Mouse (Mus musculus) lung, embryonic 14.5 days (tissue): Measurements from ENCODE around the gene Grm3. TPM values are rescaled to one million over a fixed set of nuclear protein-coding genes. Genes with fewer than 3 reads are reported as not detected.
A peak's percentile ranks its signal among the peaks of the same experiment; 100 is the strongest.

Experiments used
- ATAC-seq: fragments of 200-750 bp; cut with Nextera tagmentation; 2 replicates; pipeline ENCODE4 v1.8.0; 2017; ENCODE audit warnings: mild to moderate bottlenecking, moderate TSS enrichment, moderate library complexity; ENCODE audit not compliant: insufficient read depth
- DNase-seq: peaks from one replicate; pipeline ENCODE4 v3.0.0-alpha.2; 2015
- H3K27ac ChIP-seq: fragments of 300-500 bp; sonication (generic); 2 replicates; pipeline ENCODE4 v1.5.1; 2014; ENCODE audit warnings: low read depth, mild to moderate bottlenecking, moderate library complexity
- H3K27me3 ChIP-seq: fragments of 300-500 bp; sonication (generic); 2 replicates; pipeline ENCODE4 v1.6.1; 2014; ENCODE audit warnings: low read length, control low read depth; ENCODE audit not compliant: insufficient read depth
- H3K36me3 ChIP-seq: fragments of 300-500 bp; sonication (generic); 2 replicates; pipeline ENCODE4 v1.6.1; 2014; ENCODE audit warnings: control low read depth; ENCODE audit not compliant: insufficient read depth
- H3K4me1 ChIP-seq: fragments of 300-500 bp; sonication (generic); 2 replicates; pipeline ENCODE4 v1.6.1; 2014; ENCODE audit warnings: antibody characterized with exemption, control low read depth; ENCODE audit not compliant: insufficient read depth
- H3K4me2 ChIP-seq: fragments of 300-500 bp; sonication (generic); 2 replicates; pipeline ENCODE4 v1.6.1; 2014; ENCODE audit warnings: mild to moderate bottlenecking
- H3K4me3 ChIP-seq: fragments of 300-500 bp; sonication (generic); 2 replicates; pipeline ENCODE4 v1.5.1; 2014; ENCODE audit warnings: low read depth, low read length
- H3K9ac ChIP-seq: fragments of 300-500 bp; sonication (generic); 2 replicates; pipeline ENCODE4 v1.6.1; 2014
- H3K9me3 ChIP-seq: fragments of 300-500 bp; sonication (generic); 2 replicates; pipeline ENCODE4 v1.6.1; 2016; ENCODE audit warnings: low read depth, low read length, control low read depth
- CTCF ChIP-seq: IDR thresholded peaks from 2 replicates; pipeline ENCODE4 v1.5.1; 2016; ENCODE audit warnings: antibody characterized with exemption, low read depth
- WGBS: fragments of 180-500 bp; shearing (Covaris S2); extraction: QIAGEN DNeasy Blood & Tissue Kit; methylation state at CpG from one replicate; pipeline ENCODE4 v1.1.7; 2014; 5-methylcytosine and 5-hydroxymethylcytosine counted together
- polyA plus RNA-seq: library from polyadenylated mRNA; unstranded; fragments of >200 nt; fragmentation: Nextera tagmentation; extraction: Ambion mirVana; gene quantifications from 2 replicates; pipeline ENCODE4 v1.2.1, GENCODE M21; 2014

Gene Grm3
- polyA plus RNA-seq, 1 experiment from 2014 or later = 0.08 TPM

GRCm38 (mm10) chr5:9540822-9541557 lies 184.0 kb downstream of the Grm3 start:
- no peaks in the 10 kb centered on the region for H3K36me3 ChIP-seq
- DNase-seq (peak; percentile 31), ATAC-seq (no peak)
- no peaks in the 10 kb centered on the region for H3K27me3 ChIP-seq
- H3K4me2 ChIP-seq = no peak overlapping the region
- peak; percentile 23; the same call in 1 of the 2 replicates for TF ChIP-seq CTCF
- WGBS = 43% methylated on average over 8 of the region's 8 CpGs
- H3K27ac ChIP-seq = no peak overlapping the region
- H3K4me1 ChIP-seq = no peaks in the 10 kb centered on the region
- no peak overlapping the region for H3K9ac ChIP-seq
- H3K4me3 ChIP-seq = no peak overlapping the region
- no peaks in the 10 kb centered on the region for H3K9me3 ChIP-seq

GRCm38 (mm10) chr5:9525507-9525906 lies 199.5 kb downstream of the Grm3 start:
- no peak for TF ChIP-seq CTCF
- no peak for ATAC-seq
- 83% methylated on average over 4 of the region's 4 CpGs for WGBS

GRCm38 (mm10) chr5:9511027-9511426 lies 213.9 kb downstream of the Grm3 start:
- Histone ChIP-seq H3K27ac (no peak overlapping the region), H3K4me3 (no peak overlapping the region), H3K4me2 (no peak overlapping the region), H3K27me3 (no peaks in the 10 kb centered on the region), H3K9ac (no peak overlapping the region), H3K9me3 (no peaks in the 10 kb centered on the region), H3K36me3 (no peaks in the 10 kb centered on the region), H3K4me1 (no peaks in the 10 kb centered on the region)
- ATAC-seq = no peak
- DNase-seq = no peak
- 94% methylated on average over 1 of the region's 1 CpGs for WGBS
- no peak for TF ChIP-seq CTCF

More at GRCm38 (mm10) chr5:9525507-9525906, 199.5 kb downstream of the Grm3 start:
- Histone ChIP-seq H3K4me2 (no peak overlapping the region), H3K27me3 (no peaks in the 10 kb centered on the region), H3K4me3 (no peak overlapping the region), H3K9ac (no peak overlapping the region), H3K9me3 (no peaks in the 10 kb centered on the region), H3K27ac (no peak overlapping the region), H3K4me1 (no peaks in the 10 kb centered on the region), H3K36me3 (no peaks in the 10 kb centered on the region)
- DNase-seq = no peak

GRCm38 (mm10) chr5:9497235-9497634 lies 227.7 kb downstream of the Grm3 start:
- no peak for ATAC-seq
- Histone ChIP-seq H3K36me3 (no peaks in the 10 kb centered on the region), H3K4me3 (no peak overlapping the region), H3K4me1 (no peaks in the 10 kb centered on the region), H3K4me2 (no peak overlapping the region), H3K27me3 (no peaks in the 10 kb centered on the region), H3K9me3 (no peaks in the 10 kb centered on the region), H3K9ac (no peak overlapping the region), H3K27ac (no peak overlapping the region)
- no peak for TF ChIP-seq CTCF
- 73% methylated on average over 4 of the region's 4 CpGs for WGBS
- no peak for DNase-seq

GRCm38 (mm10) chr5:9495456-9495855 lies 229.5 kb downstream of the Grm3 start:
- 28% methylated on average over 5 of the region's 5 CpGs for WGBS
- Histone ChIP-seq H3K9me3 (no peaks in the 10 kb centered on the region), H3K9ac (no peak overlapping the region), H3K4me1 (no peaks in the 10 kb centered on the region), H3K36me3 (no peaks in the 10 kb centered on the region), H3K4me2 (no peak overlapping the region), H3K27ac (no peak overlapping the region), H3K4me3 (no peak overlapping the region), H3K27me3 (no peaks in the 10 kb centered on the region)
- ATAC-seq (no peak), DNase-seq (no peak)
- no peak for TF ChIP-seq CTCF

GRCm38 (mm10) chr5:9477587-9477986 lies 247.4 kb downstream of the Grm3 start:
- 48% methylated on average over 3 of the region's 3 CpGs for WGBS

GRCm38 (mm10) chr5:9453298-9453697 lies 271.7 kb downstream of the Grm3 start:
- H3K4me2 ChIP-seq = no peak overlapping the region
- no peaks in the 10 kb centered on the region for H3K9me3 ChIP-seq
- TF ChIP-seq CTCF = no peak
- no peak overlapping the region for H3K9ac ChIP-seq
- DNase-seq (no peak), ATAC-seq (no peak)
- no peak overlapping the region for H3K27ac ChIP-seq
- H3K4me3 ChIP-seq = no peak overlapping the region
- H3K27me3 ChIP-seq = no peaks in the 10 kb centered on the region
- no peaks in the 10 kb centered on the region for H3K36me3 ChIP-seq
- no peaks in the 10 kb centered on the region for H3K4me1 ChIP-seq
- WGBS = 87% methylated on average over 2 of the region's 2 CpGs

More at GRCm38 (mm10) chr5:9477587-9477986, 247.4 kb downstream of the Grm3 start:
- Histone ChIP-seq H3K4me3 (no peak overlapping the region), H3K27ac (no peak overlapping the region), H3K9me3 (no peaks in the 10 kb centered on the region), H3K36me3 (no peaks in the 10 kb centered on the region), H3K4me1 (no peaks in the 10 kb centered on the region), H3K4me2 (no peak overlapping the region), H3K27me3 (no peaks in the 10 kb centered on the region), H3K9ac (no peak overlapping the region)
- ATAC-seq = no peak
- no peak for DNase-seq
- no peak for TF ChIP-seq CTCF

DNA sequence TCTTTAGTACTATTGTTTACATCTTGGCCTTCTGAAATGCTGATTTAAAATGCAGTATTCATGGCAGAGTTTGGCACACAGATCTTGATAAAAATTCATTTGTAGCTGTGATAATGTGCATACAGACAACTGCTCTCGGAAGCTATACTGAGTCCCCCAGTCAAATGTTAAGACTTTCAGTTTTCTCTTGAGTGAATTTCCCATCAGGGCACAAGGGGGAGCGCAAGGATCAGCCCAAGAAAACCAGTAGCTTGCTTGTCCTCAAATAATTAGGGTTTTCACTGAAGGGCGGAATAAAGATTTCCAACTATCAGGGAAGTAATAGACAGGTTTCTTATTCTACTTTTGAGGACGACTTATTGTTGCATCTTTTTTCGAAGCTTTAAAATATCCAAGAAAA lies 275.4 kb downstream of the Grm3 start:
- no peak overlapping the region for H3K27ac ChIP-seq
- no peak for TF ChIP-seq CTCF
- no peak for ATAC-seq
- H3K9ac ChIP-seq = no peak overlapping the region
- peak; percentile 7 for DNase-seq
- H3K27me3 ChIP-seq = no peaks in the 10 kb centered on the region
- H3K4me1 ChIP-seq = no peaks in the 10 kb centered on the region
- WGBS = 73% methylated on average over 5 of the region's 5 CpGs
- no peak overlapping the region for H3K4me2 ChIP-seq
- no peaks in the 10 kb centered on the region for H3K9me3 ChIP-seq
- no peaks in the 10 kb centered on the region for H3K36me3 ChIP-seq
- H3K4me3 ChIP-seq = no peak overlapping the region
